Mouse (Mus musculus) embryonic fibroblast, embryonic 13.5 days (primary cell): ENCODE measurements around the gene Col25a1.

Source experiments
- CTCF ChIP-seq: IDR thresholded peaks from 2 replicates; pipeline ENCODE4 v1.5.1; 2011; ENCODE audit warnings: mild to moderate bottlenecking, control low read depth, low read length, moderate library complexity, borderline replicate concordance; ENCODE audit not compliant: insufficient read depth
- POLR2A ChIP-seq: IDR thresholded peaks from 2 replicates; pipeline ENCODE4 v1.6.1; 2011; ENCODE audit warnings: low read depth, mild to moderate bottlenecking, control low read depth, low read length, moderate library complexity

DNA sequence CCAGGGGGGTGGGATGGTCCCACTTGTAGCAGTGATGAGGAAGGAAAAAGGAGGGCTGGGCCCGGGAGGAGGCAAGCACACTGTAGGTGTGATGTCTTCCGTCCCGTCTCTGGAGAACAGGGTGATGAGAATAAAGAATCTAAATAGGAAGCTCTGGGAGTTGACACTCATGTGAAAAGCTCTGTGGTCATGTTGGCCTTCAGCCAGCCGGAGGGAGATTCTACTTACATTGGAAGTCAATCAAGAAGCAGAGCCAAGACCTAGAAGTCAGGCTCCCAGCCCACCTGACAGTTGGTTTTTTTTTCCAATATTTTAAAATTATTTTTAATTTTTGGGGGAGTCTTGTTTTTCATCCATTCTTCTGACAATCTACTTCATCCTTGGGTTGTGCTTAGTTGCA, 297.5 kb downstream of the Col25a1 start:
- TF ChIP-seq CTCF, result no peak
- no peak for TF ChIP-seq POLR2A
